Mouse (Mus musculus) intestine, embryonic 14.5 days (tissue): ENCODE measurements around the gene Litaf. TPM values are rescaled to one million over a fixed set of nuclear protein-coding genes. Genes with fewer than 3 reads are reported as not detected.

Experiments used
- ATAC-seq: fragments of 200-750 bp; cut with Nextera tagmentation; replicated peaks from 2 replicates; pipeline ENCODE4 v1.8.0; 2017; ENCODE audit warnings: low read depth, moderate number of reproducible peaks, moderate TSS enrichment, moderate library complexity; ENCODE audit not compliant: low FRiP score, low TSS enrichment
- DNase-seq: peaks from one replicate; pipeline ENCODE4 v3.0.0-alpha.2; 2018; ENCODE audit warnings: low spot score
- H3K27ac ChIP-seq: fragments of 300-500 bp; sonication (generic); 2 replicates; pipeline ENCODE4 v1.5.1; 2014; ENCODE audit warnings: low read depth, mild to moderate bottlenecking, control low read depth
- H3K27me3 ChIP-seq: fragments of 300-500 bp; sonication (generic); replicated peaks from 2 replicates; pipeline ENCODE4 v1.6.1; 2014; ENCODE audit warnings: low read length, control low read depth; ENCODE audit not compliant: control insufficient read depth, insufficient read depth
- H3K36me3 ChIP-seq: fragments of 300-500 bp; sonication (generic); 2 replicates; pipeline ENCODE4 v1.6.1; 2014; ENCODE audit warnings: low read length, control low read depth; ENCODE audit not compliant: control insufficient read depth, insufficient read depth
- H3K4me1 ChIP-seq: fragments of 300-500 bp; sonication (generic); replicated peaks from 2 replicates; pipeline ENCODE4 v1.6.1; 2014; ENCODE audit warnings: low read length, control low read depth, mixed read lengths; ENCODE audit not compliant: control insufficient read depth, insufficient read depth
- H3K4me2 ChIP-seq: fragments of 300-500 bp; sonication (generic); 2 replicates; pipeline ENCODE4 v1.6.1; 2014; ENCODE audit warnings: low read length
- H3K4me3 ChIP-seq: fragments of 300-500 bp; sonication (generic); 2 replicates; pipeline ENCODE4 v1.5.1; 2014; ENCODE audit warnings: low read depth, low read length, control low read depth, mixed read lengths
- H3K9ac ChIP-seq: fragments of 300-500 bp; sonication (generic); 2 replicates; pipeline ENCODE4 v1.6.1; 2014; ENCODE audit warnings: mild to moderate bottlenecking, low read length
- H3K9me3 ChIP-seq: fragments of 300-500 bp; sonication (generic); 2 replicates; pipeline ENCODE4 v1.6.1; 2016; ENCODE audit warnings: low read length, control low read depth; ENCODE audit not compliant: control insufficient read depth
- whole genome bisulfite sequencing: fragments of 180-500 bp; shearing (Covaris S2); extraction: QIAGEN DNeasy Blood & Tissue Kit; methylation state at CpG from one replicate; pipeline ENCODE4 v1.1.7; 2014; 5-methylcytosine and 5-hydroxymethylcytosine counted together
- polyA plus RNA-seq: library from polyadenylated mRNA; unstranded; fragments of >200 nt; fragmentation: Nextera tagmentation; extraction: Ambion mirVana; gene quantifications from 2 replicates; pipeline ENCODE4 v1.2.1, GENCODE M21; 2014

The Litaf gene
- polyA plus RNA-seq, 1 experiment from 2014 or later = 106 TPM

GRCm38 (mm10) chr16:10957794-10958193, 108.2 kb downstream of the Litaf start:
- ATAC-seq = no peak
- no peak for DNase-seq
- Histone ChIP-seq H3K4me1 (no peaks in the 10 kb centered on the region), H3K4me2 (no peak overlapping the region), H3K4me3 (no peak overlapping the region), H3K9ac (peak overlapping the region; percentile 6; the same call in 1 of the 2 replicates), H3K27ac (no peak overlapping the region), H3K27me3 (no peaks in the 10 kb centered on the region), H3K9me3 (no peaks in the 10 kb centered on the region), H3K36me3 (peaks cover 45% of the 10 kb centered on the region)
- 79% methylated on average over 3 of the region's 3 CpGs for WGBS

- peaks cover 38% of the 10 kb centered on the region for H3K36me3 ChIP-seq
- H3K27ac ChIP-seq = no peak overlapping the region
- no peaks in the 10 kb centered on the region for H3K9me3 ChIP-seq
- DNase-seq (no peak), ATAC-seq (no peak)
- WGBS = 91% methylated on average over 8 of the region's 8 CpGs
- no peaks in the 10 kb centered on the region for H3K27me3 ChIP-seq
- H3K4me2 ChIP-seq = no peak overlapping the region
- H3K4me1 ChIP-seq = no peaks in the 10 kb centered on the region
- no peak overlapping the region for H3K9ac ChIP-seq
- no peak overlapping the region for H3K4me3 ChIP-seq
Measured at GRCm38 (mm10) chr16:10956938-10957685, 108.8 kb downstream of the Litaf start.

DNA sequence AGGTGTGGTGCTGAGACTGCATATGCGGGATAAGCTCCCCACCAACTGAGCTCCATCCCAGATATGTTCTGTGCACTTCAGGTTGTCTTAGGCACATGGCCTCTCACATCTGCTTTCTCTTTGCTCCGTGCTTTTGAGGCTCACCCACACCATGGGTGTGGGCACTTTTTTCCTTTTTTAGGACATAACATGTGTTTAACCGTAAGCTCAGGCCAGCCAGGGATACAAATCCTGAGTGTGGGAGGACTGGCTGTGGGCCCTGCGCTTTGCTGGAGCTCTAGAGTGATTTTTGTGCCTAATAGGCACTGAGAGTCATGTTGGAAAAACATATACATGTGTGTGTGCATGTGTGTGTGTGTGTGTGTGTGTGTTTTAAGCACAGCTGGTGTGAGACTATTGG, 110.9 kb downstream of the Litaf start:
- no peak for DNase-seq
- WGBS = 85% methylated on average over 4 of the region's 4 CpGs
- no peak overlapping the region for H3K4me2 ChIP-seq
- H3K9me3 ChIP-seq = no peaks in the 10 kb centered on the region
- H3K4me1 ChIP-seq = no peaks in the 10 kb centered on the region
- no peak overlapping the region for H3K27ac ChIP-seq
- no peak overlapping the region for H3K9ac ChIP-seq
- no peaks in the 10 kb centered on the region for H3K27me3 ChIP-seq
- peaks cover 20% of the 10 kb centered on the region for H3K36me3 ChIP-seq
- no peak for ATAC-seq
- no peak overlapping the region for H3K4me3 ChIP-seq

DNA sequence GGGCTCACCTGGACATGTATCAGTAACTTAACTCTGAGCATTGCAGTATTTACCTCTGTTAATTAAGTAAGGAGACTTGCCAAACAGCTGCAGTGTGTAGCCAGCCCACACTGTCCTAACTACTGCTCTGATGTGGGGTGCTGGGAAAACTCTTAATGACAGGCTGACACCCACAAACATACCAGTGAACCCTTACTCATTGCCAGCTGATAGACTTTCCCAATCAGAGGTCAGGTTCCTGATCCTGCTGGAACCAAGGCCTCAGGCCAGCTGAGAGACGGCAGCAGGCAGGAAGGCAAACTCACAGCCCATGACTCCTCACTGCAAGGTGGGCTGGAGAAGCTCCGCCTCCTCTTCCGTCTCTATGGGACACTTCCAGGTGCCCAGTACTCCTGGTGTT, 113.1 kb downstream of the Litaf start:
- Histone ChIP-seq H3K9me3 (no peaks in the 10 kb centered on the region), H3K27ac (no peak overlapping the region), H3K4me3 (no peak overlapping the region), H3K4me1 (no peaks in the 10 kb centered on the region), H3K36me3 (peaks cover 5% of the 10 kb centered on the region; the same call in 1 of the 2 replicates), H3K4me2 (no peak overlapping the region), H3K27me3 (no peaks in the 10 kb centered on the region), H3K9ac (no peak overlapping the region)
- no peak for DNase-seq
- WGBS = 86% methylated on average over 3 of the region's 3 CpGs
- ATAC-seq = no peak

- Histone ChIP-seq H3K36me3 (peaks cover 5% of the 10 kb centered on the region; the same call in 1 of the 2 replicates), H3K9me3 (no peaks in the 10 kb centered on the region), H3K4me1 (no peaks in the 10 kb centered on the region), H3K27ac (no peak overlapping the region), H3K4me2 (no peak overlapping the region), H3K4me3 (no peak overlapping the region), H3K9ac (no peak overlapping the region), H3K27me3 (no peaks in the 10 kb centered on the region)
- no peak for ATAC-seq
- no peak for DNase-seq
- 56% methylated on average over 2 of the region's 2 CpGs for WGBS
Measured at GRCm38 (mm10) chr16:10952071-10952470, 113.9 kb downstream of the Litaf start.

DNA sequence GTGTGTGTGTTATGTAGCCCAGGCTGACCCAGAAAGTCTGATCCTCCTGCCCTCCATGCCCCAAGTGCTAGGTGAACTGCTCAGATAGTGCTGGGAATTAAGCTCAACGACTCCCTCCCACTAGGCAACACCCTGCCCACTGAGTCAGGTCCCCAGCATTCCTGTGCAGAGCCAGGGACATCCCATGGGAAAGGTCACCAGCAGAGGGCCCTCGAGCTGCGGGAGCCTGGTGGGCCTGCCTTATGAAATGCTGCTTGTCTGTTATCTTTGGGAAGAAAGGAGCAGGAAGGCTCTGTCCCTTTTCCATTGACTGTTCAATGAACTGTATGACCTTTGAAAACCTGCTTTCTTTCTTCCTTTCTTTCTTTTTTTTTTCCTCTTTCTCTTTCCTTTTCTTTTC, 114.4 kb downstream of the Litaf start:
- Histone ChIP-seq H3K4me1 (no peaks in the 10 kb centered on the region), H3K9me3 (no peaks in the 10 kb centered on the region), H3K4me2 (no peak overlapping the region), H3K9ac (no peak overlapping the region), H3K27me3 (no peaks in the 10 kb centered on the region), H3K27ac (no peak overlapping the region), H3K36me3 (peaks cover 5% of the 10 kb centered on the region; the same call in 1 of the 2 replicates), H3K4me3 (no peak overlapping the region)
- ATAC-seq (no peak), DNase-seq (no peak)
- 16% methylated on average over 3 of the region's 3 CpGs for WGBS

DNA sequence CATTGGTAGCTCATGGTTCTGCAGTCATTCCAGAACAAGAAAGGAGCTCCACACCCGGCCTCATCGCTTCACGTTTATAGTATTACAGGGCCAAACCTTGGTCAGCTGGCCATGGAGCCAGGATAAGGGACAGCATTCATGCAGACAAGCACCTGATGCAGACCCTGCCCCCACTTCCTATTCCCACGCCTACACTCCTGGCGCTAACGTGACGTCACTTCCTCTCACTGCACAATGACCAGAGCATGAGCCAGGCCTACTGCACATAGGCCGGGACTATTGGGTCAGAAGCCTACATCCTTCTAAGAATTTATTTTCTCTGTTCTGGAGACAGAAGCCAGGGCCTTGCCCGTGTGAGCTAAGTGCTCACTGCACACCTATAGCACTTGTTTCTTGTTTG, 115.4 kb downstream of the Litaf start:
- Histone ChIP-seq H3K4me2 (no peak overlapping the region), H3K36me3 (no peaks in the 10 kb centered on the region), H3K4me1 (no peaks in the 10 kb centered on the region), H3K9me3 (no peaks in the 10 kb centered on the region), H3K4me3 (no peak overlapping the region), H3K27ac (no peak overlapping the region), H3K27me3 (no peaks in the 10 kb centered on the region), H3K9ac (no peak overlapping the region)
- DNase-seq (no peak), ATAC-seq (no peak)
- 85% methylated on average over 9 of the region's 9 CpGs for WGBS

GRCm38 (mm10) chr16:10947724-10948123, 118.2 kb downstream of the Litaf start:
- DNase-seq (no peak), ATAC-seq (no peak)
- H3K4me2 ChIP-seq = no peak overlapping the region
- no peaks in the 10 kb centered on the region for H3K36me3 ChIP-seq
- H3K27ac ChIP-seq = no peak overlapping the region
- WGBS = 32% methylated on average over 3 of the region's 3 CpGs
- no peak overlapping the region for H3K9ac ChIP-seq
- no peak overlapping the region for H3K4me3 ChIP-seq
- H3K27me3 ChIP-seq = no peaks in the 10 kb centered on the region
- no peaks in the 10 kb centered on the region for H3K9me3 ChIP-seq
- H3K4me1 ChIP-seq = no peaks in the 10 kb centered on the region
